Mouse (Mus musculus) inflammation-experienced regulatory T-cells, adult 6 months (primary cell): ENCODE data around the gene Caskin1. TPM values are rescaled to one million over a fixed set of nuclear protein-coding genes. Genes with fewer than 3 reads are reported as not detected.
A peak's percentile ranks its signal among the peaks of the same experiment; 100 is the strongest.
"Not testable (repeated sequence)": the region's sequence is repeated elsewhere in the genome, so short reads cannot be mapped to it uniquely, and the experiment has no call there.

Experiments used
- ATAC-seq: one replicate; pipeline ENCODE4 v1.8.0; 2017
- polyA plus RNA-seq, 3 experiments: library from polyadenylated mRNA; unstranded; fragments of 100-300 nt; shearing (Covaris generic); gene quantifications; one replicate each; pipeline ENCODE4 v1.2.1; 2017

Caskin1 gene
- polyA plus RNA-seq, result under 1 TPM in 2 of 3 experiments, not detected in 1; 0.16 to 0.23 TPM

DNA sequence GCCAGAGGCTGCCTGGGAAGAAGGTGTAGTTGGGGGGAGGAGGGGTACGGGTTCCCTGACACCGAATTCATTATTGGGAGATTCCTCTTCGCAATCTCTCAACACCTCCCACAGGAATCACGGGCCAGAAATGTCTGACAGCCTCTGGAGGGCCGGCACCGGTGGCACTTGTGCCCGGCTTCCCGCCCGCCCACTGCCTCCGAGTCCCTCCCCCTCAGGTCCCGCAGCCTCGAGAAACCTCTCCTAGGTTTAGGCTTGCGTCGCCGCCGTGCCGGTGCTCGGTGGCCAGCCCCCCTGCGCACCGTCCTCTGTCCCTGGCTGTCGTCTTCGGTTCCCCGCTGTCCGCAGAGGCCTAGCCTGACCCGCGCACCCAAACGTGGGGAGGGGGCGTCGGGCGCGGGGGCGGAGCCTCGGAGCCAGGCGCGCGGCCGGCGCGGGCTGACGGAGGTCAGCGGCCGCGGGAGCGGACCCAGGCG lies at the start of gene Caskin1:
TSS of gene Caskin1 (plus strand) at position 416 of the 476 bp plus-strand sequence.
- ATAC-seq, result no peak

DNA sequence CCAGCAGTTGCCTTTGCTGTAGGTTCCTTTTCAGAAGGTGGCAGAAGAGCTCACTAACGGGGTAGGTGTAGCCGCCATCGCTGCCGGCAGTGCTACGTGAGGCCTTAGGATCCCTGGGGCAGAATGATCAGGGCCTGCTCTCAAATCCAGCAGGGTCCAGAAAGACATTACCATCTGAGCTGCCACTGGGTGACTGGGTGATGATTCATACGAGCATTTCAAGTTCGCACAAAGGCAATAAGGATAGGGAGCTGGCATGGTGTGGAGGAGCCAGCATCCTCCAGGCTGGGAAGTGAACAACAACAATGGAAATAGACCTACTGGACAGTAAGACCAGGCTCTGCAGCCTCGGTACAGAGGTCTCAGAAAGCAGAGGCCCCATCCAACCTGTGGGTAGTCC lies 48.0 kb upstream of the Caskin1 start:
- no peak for ATAC-seq

DNA sequence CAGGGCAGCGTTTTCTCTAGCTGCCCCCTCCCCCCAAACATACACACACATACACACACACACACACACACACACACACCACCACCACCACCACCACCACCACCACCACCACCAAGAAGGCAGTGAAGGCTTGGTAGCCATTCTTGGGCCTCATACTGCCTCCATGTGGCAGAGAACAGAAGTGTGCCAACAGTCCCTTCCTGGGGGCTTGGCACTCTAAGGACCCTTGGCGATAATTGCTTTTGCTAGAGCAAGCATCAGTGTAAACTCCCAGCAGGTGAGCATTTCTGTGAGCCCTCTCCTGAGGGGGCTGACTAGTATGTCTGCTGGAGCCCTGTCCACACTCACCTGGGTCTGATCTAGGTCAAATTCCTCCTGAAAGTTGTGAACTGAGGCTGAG lies 47.3 kb upstream of the Caskin1 start:
- no peak for ATAC-seq

DNA sequence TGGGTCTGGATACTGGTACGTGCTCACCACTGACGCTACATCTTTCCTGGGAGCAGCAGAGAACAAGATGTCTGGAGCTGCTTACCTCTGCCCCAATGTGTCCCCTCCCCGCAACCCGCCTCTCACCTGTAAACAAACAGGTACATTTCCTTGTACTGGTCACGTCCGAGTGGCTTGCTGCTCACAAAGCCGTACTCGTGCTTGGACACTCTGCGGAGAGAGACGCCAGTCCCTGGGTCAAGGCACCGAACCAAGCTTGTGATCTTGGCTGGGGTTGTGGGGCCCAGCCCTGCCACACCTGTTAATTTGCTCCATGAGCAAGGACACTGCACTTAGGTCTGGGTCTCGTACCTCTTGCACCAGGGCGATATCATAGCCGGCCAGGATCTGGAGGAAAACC lies 46.3 kb upstream of the Caskin1 start:
- no peak for ATAC-seq

DNA sequence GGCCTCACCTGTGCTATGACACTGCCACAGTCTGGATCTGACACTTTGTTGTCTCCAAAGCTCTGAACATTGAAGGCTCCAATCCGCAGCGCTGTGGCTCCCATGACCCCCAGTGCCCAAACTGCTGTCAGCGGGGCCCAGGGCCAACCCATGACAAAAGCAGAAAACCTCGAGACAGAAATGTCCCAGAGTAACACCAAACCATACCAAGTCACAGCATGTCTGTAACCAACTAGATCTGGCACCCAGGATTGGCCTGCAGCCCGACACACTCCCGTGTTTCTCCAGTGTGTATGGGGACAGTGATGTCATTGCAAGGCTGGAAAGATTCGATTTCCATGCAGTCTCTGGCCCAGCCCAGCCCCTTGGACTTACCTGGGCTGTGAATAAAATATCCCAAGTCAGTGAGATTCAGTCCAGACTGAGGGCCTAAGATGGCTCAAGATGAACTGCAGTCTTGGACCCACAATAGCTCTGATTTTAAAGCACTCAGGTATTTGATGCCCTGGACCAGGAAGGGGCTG lies 45.7 kb upstream of the Caskin1 start, which contains the start of gene Dnase1l2:
TSS of gene Dnase1l2 (minus strand) at position 474 of the 524 bp plus-strand sequence.
- no peak for ATAC-seq

DNA sequence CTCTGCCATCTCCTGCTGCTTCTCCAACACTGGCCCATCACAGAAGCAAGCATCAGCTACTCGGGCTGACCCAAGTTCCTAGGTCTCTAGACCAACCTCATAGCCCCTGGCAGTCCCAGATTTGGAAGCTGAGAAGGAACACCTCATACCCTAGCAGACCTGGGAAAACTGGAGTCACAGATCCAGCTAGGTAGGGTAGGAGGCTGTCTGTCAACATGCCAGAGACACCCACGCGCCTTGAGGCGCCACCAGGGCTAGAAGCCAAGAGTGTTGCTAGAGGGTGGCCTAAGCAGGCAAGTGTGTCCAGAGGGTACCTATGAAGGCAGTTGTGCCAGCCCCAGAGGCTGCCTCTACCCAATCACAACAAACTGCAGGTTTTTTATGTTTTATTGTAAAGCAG lies 45.0 kb upstream of the Caskin1 start:
- no peak for ATAC-seq

DNA sequence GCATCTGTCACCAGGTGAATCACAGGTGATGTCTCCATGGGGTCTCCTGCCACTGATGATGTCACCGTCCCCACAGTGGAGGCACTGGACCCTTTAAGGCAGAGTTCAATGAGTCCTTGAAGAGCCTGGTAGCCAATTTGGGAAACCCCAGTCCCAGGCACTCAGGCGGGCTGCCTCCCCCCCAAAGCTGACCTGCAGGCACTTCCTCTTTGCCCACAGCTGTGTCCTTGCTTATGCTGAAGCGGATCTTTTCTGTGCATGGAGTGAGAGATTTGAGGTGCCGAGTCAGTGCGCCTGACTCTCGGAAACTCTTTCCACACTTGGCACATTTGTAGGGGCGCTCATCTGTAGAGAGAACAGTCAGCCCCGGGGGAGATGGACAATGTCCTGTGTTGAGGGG lies 41.8 kb upstream of the Caskin1 start:
- ATAC-seq, result no peak

DNA sequence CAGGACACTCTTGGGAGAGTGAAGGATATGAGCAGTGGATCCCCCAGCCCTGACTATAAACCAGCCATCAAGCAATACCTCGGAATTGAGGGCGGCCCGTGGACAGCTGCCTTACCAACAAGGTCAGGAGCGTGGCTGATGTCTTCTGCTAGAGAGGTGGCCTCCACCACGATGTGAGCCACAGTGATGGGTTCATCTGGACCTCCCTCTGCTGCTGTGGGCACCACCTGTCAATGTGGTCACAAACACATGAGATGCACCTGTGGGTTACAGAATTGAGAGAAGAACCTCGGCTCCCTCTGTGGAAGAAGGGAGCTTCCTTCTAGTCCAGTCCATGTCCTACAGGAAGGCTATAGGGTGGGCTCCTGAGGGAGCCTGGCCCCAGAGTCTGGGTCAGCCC lies 38.9 kb upstream of the Caskin1 start:
- no peak for ATAC-seq

DNA sequence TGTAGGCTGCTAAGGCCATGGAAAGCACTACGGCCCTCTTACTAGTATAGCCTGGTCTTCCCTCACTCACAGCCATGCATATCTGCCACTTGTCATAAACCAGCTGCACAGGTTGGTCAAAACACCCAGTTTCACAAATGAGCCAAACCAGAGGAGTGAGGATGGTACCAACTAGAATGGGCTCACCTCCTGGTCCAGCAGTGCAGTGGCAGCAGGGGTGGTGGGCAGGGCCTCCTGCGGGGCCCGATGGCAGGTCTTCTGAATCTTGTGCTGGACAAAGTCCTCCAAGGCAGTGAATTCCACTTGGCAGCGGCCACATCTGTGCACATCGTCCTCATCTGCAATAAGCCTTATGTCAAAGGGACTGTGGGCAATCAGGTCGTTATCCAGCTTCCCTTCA lies 37.2 kb upstream of the Caskin1 start:
- no peak for ATAC-seq

DNA sequence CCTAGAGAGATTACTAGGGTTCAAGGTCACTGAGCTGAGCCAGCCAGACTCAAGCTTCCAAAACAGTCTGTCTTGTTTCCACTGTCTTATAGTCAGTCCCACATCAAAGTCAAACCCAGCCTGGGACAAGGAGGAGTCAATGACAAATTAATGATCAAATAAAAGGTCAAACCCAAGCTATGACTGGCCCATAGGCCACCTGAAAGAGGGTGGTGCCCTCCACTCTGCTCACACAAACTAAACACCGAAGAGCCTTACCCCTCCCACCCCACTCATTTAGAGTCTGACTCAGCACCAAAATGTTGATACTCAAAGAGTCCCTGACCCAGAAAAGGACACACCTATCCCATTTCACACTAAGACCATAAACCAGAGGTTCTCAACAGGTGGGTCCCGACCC lies 35.0 kb upstream of the Caskin1 start:
- no peak for ATAC-seq

DNA sequence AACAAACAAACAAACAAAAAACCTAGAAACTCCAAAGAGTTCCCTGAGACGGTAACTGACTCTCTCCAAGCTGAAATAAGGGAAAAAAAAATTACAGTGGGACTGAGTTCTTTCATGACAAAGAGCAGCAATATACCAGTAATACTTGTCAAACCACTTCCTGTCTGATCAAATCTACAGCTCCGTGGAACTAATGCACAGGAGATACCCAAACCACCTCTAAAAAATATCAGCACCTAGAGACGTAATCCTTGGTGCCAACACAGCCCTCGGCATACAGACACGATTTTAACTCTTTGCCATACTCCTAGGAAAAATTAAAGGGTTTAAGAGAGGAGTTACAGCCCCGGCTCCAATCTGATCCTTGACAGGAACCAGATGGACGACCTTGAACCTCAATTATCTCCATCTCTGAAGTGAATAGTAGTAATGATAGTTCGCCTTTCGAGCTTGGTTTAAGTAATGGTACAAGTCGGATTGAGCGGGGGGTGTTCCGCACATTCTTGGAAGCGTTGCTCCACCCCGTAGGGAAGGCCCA lies 34.1 kb upstream of the Caskin1 start:
- peak; percentile 63 for ATAC-seq

DNA sequence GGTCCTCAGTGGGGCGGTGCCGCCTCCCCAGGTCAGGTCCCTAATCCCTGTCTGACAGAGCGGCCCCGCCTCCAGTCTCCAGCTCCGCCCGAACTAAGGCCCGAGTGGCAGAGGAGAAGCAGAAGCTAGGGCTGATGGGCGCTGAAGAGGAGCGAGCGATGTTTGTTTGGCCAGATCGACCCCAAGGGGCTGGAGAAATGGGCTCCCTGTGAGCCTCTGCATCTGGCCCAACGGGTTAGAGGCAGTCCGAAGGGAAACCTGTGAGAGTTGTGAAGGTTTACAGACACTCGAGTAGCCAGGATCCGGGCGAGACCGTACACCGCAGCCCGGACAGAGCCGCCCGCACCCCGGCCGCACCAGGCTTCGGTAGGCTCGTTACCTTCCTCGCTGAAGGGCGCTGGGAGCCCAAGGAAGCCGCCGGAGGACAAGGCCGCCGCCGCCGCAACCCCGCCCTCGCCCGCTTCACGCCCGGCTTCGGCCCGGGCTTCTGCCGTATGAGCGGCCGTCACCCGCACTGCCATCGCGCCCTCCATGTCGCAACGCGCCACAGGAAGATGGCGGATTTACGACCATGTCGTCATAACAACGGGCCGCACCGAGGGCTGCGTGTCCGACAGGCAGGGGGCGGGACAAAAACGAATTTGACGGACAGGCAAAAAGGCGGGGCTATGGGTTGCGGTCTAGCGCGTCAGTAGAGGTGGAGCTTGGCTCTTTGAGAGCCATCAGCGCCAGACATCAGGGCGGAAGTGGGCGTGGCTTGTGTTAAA lies 33.5 kb upstream of the Caskin1 start:
- ATAC-seq, result peak; percentile 88

DNA sequence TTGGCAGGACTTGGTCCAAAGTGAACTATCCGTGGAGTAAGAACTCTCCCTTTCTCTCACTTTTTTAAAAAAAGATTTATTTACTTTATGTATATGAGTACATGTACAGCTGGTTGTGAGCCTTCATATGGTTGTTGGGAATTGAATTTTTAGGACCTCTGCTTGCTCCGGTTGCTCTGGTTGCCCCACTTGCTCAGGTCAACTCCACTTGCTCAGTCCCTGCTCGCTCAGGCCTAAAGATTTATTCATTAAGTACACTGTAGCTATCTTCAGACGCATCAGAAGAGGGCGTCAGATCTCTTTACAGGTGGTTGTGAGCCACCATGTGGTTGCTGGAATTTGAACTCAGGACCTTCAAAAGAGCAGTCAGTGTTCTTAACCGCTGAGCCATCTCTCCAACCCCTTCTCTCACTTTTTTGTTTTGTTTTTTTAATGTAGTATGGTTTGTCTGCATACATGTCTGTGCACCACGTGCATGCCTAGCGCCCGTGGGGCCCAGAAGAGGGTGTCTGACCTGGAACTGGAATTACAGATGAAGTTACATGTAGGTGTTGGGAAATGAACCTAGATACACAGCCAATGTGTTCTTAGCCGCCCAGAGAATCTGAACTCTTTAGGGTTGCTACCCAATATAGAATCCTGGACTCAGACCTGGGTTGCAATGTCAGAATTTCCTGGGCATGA lies 32.7 kb upstream of the Caskin1 start:
- not testable (repeated sequence) for ATAC-seq

DNA sequence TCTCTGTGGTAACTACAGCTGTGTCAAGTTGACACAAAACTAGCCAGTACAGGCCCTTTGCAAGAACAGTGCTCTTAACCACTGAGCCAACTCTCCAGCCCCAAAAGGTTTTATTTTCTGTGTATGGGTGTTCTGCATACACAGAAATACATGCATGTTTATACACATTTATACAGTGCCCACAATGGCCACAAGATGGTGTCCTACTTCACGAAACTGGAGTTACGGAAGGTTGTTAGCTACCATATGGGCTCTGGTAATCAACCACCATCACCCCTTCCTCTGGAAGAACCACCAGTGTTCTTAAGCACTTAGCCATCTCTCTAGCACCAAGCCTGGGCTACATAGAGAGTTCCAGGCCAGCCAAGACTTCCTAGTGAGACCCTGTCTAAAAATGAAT lies 26.8 kb upstream of the Caskin1 start:
- peak; percentile 61 for ATAC-seq

DNA sequence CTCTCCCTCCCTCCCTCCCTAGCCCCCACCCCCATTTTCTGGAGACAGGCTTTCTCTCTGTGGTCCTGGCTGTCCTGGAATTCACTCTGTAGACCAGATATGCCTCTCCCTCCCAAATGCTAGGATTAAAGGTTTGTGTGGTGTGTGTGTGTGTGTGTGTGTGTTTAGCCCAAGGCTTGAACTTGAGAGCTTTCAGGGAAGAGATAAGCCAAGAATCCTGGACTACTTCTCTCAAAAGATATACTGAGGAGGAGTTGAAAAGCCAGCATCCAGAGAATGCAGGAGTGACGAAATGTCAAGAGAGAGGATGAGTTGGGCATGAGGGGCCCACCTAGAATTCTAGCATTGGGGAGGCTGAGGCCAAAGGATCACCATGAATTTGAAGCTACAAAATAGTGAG lies 25.5 kb upstream of the Caskin1 start:
- ATAC-seq, result no peak

DNA sequence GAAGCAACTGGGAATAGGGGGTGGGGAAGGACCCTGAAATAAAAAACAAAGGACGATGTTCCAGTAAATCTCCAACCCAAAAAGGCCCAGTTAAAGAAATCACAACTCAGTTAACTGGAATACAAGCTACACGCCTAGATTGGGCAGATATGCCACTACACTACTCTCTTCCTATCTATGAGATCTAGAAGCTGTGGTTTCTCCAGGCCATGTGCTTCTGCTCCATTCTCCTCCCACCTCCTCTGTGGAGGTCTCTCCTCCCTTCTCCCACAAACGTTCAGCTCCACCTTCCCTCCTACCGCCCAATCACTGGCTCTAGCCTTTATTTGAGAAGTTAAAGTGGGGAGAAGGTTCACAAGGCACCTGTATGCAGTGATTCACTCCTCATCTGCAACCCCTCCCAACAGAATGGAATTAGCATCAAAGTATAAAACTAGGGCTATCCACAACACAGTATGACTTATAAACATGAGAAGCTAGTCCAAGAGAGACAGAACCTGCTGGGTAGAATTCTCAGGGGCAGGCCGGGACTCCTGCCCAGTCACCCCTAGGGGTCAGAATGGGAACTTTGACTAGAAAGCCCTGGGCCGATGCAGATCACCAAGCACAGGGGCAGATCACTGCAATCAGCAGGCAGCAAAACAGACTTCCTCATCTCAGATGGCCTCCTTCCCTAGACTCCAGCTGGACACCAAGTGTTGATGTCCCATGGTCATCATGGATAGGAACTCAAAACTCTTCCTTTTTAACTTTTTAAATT lies 24.8 kb upstream of the Caskin1 start:
- ATAC-seq, result peak; percentile 56

DNA sequence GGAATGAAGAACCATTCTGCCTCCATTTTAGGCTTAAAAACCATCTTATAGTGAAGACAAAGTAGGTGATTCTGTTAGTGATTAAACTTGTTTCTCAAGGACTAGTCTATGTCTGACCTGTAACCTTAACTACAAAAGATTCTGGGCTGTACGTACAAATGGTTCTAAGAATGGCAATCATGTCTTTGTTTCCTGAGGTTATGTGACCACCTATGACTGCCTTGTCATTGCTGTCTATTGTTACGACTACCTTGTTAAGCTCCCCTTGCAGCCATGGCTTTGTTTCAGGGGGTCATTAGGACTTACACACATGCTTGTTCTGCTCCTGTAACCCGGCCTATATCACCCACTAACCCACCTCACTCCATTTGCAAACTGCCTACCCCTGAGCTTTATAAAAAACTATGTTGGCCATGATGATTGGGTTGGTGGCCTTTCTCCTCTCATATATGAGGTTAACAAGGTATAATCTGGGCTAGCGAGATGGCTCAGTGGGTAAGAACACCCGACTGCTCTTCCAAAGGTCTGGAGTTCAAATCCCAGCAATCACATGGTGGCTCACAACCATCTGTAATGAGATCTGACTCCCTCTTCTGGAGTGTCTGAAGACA lies 19.7 kb upstream of the Caskin1 start:
- ATAC-seq, result no peak

DNA sequence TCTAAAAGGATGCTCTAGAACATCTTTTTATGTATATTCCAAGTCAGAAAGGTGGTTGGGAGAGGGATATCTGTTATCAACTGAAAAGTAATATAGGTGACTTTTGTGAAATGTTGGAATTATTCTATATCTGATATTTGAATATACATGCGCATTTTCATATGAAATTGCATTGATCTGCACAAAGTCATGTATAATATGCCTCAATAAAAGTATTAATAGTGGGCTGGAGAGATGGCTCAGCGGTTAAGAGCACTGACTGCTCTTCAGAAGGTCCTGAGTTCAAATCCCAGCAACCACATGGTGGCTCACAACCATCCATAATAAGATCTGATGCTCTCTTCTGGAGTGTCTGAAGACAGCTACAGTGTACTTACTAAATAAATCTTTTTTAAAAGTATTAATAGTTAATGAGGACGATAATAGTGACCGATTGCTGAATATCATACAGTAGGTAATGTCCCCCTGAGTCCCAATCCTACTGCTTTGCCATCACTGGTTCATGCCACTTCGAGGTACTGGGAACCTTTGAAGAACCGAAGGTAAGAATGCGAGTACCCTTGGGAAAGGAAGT lies 19.0 kb upstream of the Caskin1 start:
- ATAC-seq, result no peak

DNA sequence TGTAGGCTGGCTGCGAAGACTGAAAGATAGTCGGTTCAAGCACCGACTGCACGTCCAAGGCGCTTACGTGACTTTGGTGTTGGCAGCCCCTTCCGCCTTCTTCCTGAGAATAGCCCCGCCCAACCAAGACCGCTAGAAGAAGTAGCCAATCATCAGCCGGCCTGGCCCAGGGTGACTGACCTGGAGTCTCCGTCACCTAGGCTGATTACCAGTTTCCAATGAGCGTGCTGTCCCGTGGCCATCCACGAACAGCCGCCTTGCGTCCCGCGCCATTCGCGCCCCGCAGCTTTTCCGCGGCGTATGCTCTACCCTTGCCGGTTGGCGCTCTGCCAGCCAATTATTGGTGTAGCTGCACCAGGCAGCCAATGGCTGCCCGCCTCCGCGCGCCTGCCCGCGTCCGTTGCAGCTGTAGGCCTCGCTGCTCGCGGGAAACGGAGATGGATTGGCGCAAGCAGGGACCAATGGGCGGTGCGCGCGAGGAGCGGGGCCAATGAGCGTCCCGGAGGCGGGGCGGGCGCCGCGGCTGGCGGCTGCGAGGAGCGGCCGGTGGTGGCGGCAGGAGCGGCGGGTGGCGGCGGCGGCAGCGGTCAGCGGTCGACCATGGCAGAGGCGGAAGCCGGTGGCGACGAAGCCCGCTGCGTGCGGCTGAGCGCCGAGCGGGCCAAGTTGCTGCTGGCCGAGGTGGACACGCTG lies 18.3 kb upstream of the Caskin1 start, which contains the start of the genes E4f1 and Pgp:
TSS of gene E4f1 (minus strand) at position 404 of the 693 bp plus-strand sequence.
TSS of gene Pgp (plus strand) at position 483 of the 693 bp plus-strand sequence.
- ATAC-seq, result peak; percentile 97

DNA sequence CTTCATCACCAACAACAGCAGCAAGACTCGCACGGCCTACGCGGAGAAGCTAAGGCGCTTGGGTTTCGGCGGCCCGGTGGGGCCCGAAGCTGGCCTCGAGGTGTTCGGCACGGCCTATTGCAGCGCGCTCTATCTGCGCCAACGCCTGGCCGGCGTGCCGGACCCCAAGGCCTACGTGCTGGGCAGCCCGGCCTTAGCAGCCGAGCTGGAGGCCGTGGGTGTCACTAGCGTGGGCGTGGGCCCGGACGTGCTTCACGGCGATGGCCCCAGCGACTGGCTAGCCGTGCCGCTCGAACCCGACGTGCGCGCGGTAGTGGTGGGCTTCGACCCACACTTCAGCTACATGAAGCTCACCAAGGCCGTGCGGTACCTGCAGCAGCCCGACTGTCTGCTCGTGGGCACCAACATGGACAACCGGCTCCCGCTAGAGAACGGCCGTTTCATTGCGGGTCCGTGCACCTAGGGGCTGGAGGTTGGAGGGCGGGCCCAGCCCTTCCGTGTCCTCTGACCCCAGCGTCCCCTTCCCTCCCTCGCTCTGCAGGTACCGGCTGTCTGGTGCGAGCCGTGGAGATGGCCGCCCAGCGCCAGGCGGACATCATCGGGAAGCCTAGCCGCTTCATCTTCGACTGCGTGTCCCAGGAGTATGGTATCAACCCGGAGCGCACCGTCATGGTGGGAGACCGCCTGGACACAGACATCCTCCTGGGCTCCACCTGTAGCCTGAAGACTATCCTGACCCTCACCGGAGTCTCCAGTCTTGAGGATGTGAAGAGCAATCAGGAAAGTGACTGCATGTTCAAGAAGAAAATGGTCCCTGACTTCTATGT lies 17.5 kb upstream of the Caskin1 start:
- no peak for ATAC-seq
